Mouse (Mus musculus): ENCODE measurements at regions not wholly inside any gene's neighbourhood (a gene's known extent, or its start where the extent isn't known, plus 50 kb on each side); places are given as distances from the start of the nearest gene placed in this dataset.

DNA sequence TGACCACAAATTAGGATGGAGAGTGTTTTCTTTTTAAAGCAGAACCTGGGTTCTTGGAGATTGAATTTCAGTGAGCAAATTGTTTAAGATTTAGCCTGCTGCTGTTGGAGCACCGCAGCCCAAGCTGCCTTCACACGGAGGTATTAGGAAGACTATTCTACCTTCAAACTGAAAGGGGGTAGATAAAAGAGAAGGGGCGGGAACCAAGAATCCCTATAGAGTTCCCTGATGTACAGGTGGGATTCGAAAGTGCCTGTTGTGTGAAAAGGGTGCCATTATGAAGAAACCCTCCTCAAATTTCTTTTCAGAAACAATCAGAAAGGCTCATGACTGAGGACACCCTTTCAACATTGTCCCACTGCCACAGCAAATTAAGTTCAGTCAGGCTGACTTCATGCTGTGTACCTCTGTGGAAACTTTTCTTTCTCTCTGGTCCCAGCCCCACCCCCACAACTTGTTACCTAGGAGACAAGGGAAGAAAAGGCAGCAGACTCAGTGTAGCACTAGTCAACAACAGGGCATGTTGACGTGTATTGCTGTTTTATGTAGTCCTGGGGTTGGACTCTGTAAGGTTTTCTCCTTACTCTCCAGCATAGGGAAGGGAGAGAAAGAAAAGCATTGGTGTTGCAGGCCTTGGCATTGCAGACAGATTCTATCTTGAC is 1995.4 kb downstream of the 4930444P10Rik start:
- TF ChIP-seq CTCF (IDR thresholded peaks at IDR 0.05; ENCODE audit: control insufficient read depth, insufficient read depth, insufficient replicate concordance, low read depth, low read length), result no peak
- TF ChIP-seq POLR2A (IDR thresholded peaks at IDR 0.05; ENCODE audit: control insufficient read depth, low read depth, low read length), result no peak

Data from testis, adult 2 months (tissue).